Mouse (Mus musculus) liver, embryonic 12.5 days (tissue): ENCODE data around the gene Ano8. TPM values are rescaled to one million over a fixed set of nuclear protein-coding genes. Genes with fewer than 3 reads are reported as not detected.
"Not testable (repeated sequence)": the region's sequence is repeated elsewhere in the genome, so short reads cannot be mapped to it uniquely, and the experiment has no call there.

ENCODE experiments used
- ATAC-seq: fragments of 200-750 bp; cut with Nextera tagmentation; 2 replicates; pipeline ENCODE4 v1.8.0; 2017; ENCODE audit warnings: moderate number of reproducible peaks, mild to moderate bottlenecking, moderate library complexity
- H3K27ac ChIP-seq: fragments of 300-500 bp; sonication (generic); 2 replicates; pipeline ENCODE4 v1.5.1; 2016; ENCODE audit warnings: mild to moderate bottlenecking
- H3K27me3 ChIP-seq: fragments of 300-500 bp; sonication (generic); replicated peaks from 2 replicates; pipeline ENCODE4 v1.6.1; 2016; ENCODE audit warnings: mild to moderate bottlenecking, moderate library complexity
- H3K36me3 ChIP-seq: fragments of 300-500 bp; sonication (generic); 2 replicates; pipeline ENCODE4 v1.6.1; 2016; ENCODE audit warnings: mild to moderate bottlenecking, moderate library complexity
- H3K4me1 ChIP-seq: fragments of 300-500 bp; sonication (generic); 2 replicates; pipeline ENCODE4 v1.6.1; 2016
- H3K4me2 ChIP-seq: fragments of 300-500 bp; sonication (generic); 2 replicates; pipeline ENCODE4 v1.6.1; 2016; ENCODE audit warnings: mild to moderate bottlenecking, moderate library complexity
- H3K4me3 ChIP-seq: fragments of 300-500 bp; sonication (generic); 2 replicates; pipeline ENCODE4 v1.5.1; 2016; ENCODE audit warnings: mild to moderate bottlenecking, moderate library complexity
- H3K9ac ChIP-seq: fragments of 300-500 bp; sonication (generic); 2 replicates; pipeline ENCODE4 v1.6.1; 2016; ENCODE audit warnings: mild to moderate bottlenecking, moderate library complexity
- H3K9me3 ChIP-seq: fragments of 300-500 bp; sonication (generic); replicated peaks from 2 replicates; pipeline ENCODE4 v1.6.1; 2016; ENCODE audit warnings: mild to moderate bottlenecking, moderate library complexity
- WGBS: fragments of 180-500 bp; shearing (Covaris S2); methylation state at CpG from one replicate; pipeline ENCODE4 v1.1.7; 2016; ENCODE audit not compliant: insufficient replicate concordance; 5-methylcytosine and 5-hydroxymethylcytosine counted together
- polyA plus RNA-seq: library from polyadenylated mRNA; unstranded; fragments of >200 nt; fragmentation: Nextera tagmentation; extraction: Ambion mirVana; gene quantifications from 2 replicates; pipeline ENCODE4 v1.2.1, GENCODE M21; 2016

Gene Ano8
- polyA plus RNA-seq = 1.2 TPM in 2 replicates

- peaks cover 10% of the 10 kb centered on the region for H3K36me3 ChIP-seq
- peak; percentile 10; the same call in 1 of the 2 replicates for ATAC-seq
- peak within 1 kb of the TSS; percentile 66 for H3K4me3 ChIP-seq
- no peaks in the 10 kb centered on the region for H3K9me3 ChIP-seq
- peaks cover 27% of the 10 kb centered on the region for H3K27me3 ChIP-seq
- no peak within 1 kb of the TSS for H3K27ac ChIP-seq
- H3K9ac ChIP-seq = peak within 1 kb of the TSS; percentile 69
- peak within 1 kb of the TSS; percentile 91 for H3K4me2 ChIP-seq
- 6% methylated on average over 53 of the region's 58 CpGs for WGBS
- peaks cover 53% of the 10 kb centered on the region for H3K4me1 ChIP-seq
Measured at GRCm38 (mm10) chr8:71485142-71486135, at the start of gene Ano8. Gene Ano8 (minus strand): TSS chr8:71485963.

- 48% methylated on average over 3 of the region's 3 CpGs for WGBS
- no peak overlapping the region for H3K9ac ChIP-seq
- no peak overlapping the region for H3K4me2 ChIP-seq
- no peak overlapping the region for H3K4me3 ChIP-seq
- no peaks in the 10 kb centered on the region for H3K36me3 ChIP-seq
- no peaks in the 10 kb centered on the region for H3K27me3 ChIP-seq
- no peaks in the 10 kb centered on the region for H3K9me3 ChIP-seq
- peaks cover 35% of the 10 kb centered on the region for H3K4me1 ChIP-seq
- ATAC-seq = no peak
- no peak overlapping the region for H3K27ac ChIP-seq
Measured at GRCm38 (mm10) chr8:71534263-71534810, 48.6 kb upstream of the Ano8 start.

GRCm38 (mm10) chr8:71530735-71531467 lies 45.1 kb upstream of the Ano8 start:
- H3K27ac ChIP-seq, ATAC-seq, H3K9me3 ChIP-seq, H3K4me3 ChIP-seq, H3K9ac ChIP-seq, H3K36me3 ChIP-seq, H3K4me2 ChIP-seq: not testable (repeated sequence)
- whole genome bisulfite sequencing = 54% methylated on average over 6 of the region's 12 CpGs
- H3K4me1 ChIP-seq = peaks cover 34% of the 10 kb centered on the region
- H3K27me3 ChIP-seq = peaks cover 27% of the 10 kb centered on the region

- Histone ChIP-seq H3K36me3 (no peaks in the 10 kb centered on the region), H3K9ac (no peak overlapping the region), H3K27me3 (peaks cover 51% of the 10 kb centered on the region), H3K4me3 (no peak overlapping the region), H3K27ac (peak overlapping the region; percentile 73), H3K4me2 (0 out of 2 replicates have a peak overlapping the region, but pooled peaks have one; percentile 6), H3K9me3 (no peaks in the 10 kb centered on the region), H3K4me1 (peaks cover 36% of the 10 kb centered on the region)
- peak; percentile 65 for ATAC-seq
- 25% methylated on average over 11 of the region's 11 CpGs for WGBS
Measured at GRCm38 (mm10) chr8:71528362-71529073, 42.8 kb upstream of the Ano8 start.

GRCm38 (mm10) chr8:71527162-71527870 lies 41.6 kb upstream of the Ano8 start:
- Histone ChIP-seq H3K4me2 (no peak overlapping the region), H3K27ac (no peak overlapping the region), H3K9me3 (no peaks in the 10 kb centered on the region), H3K9ac (no peak overlapping the region), H3K27me3 (peaks cover 58% of the 10 kb centered on the region), H3K4me1 (peaks cover 36% of the 10 kb centered on the region), H3K4me3 (no peak overlapping the region), H3K36me3 (no peaks in the 10 kb centered on the region)
- 38% methylated on average over 3 of the region's 3 CpGs for WGBS
- no peak for ATAC-seq

- Histone ChIP-seq H3K4me2 (no peak overlapping the region), H3K9me3 (no peaks in the 10 kb centered on the region), H3K4me1 (peaks cover 42% of the 10 kb centered on the region), H3K36me3 (no peaks in the 10 kb centered on the region), H3K27ac (0 out of 2 replicates have a peak overlapping the region, but pooled peaks have one; percentile 7), H3K27me3 (peaks cover 59% of the 10 kb centered on the region), H3K9ac (no peak overlapping the region), H3K4me3 (no peak overlapping the region)
- 10% methylated on average over 6 of the region's 6 CpGs for WGBS
- ATAC-seq = no peak
Measured at GRCm38 (mm10) chr8:71526272-71526671, 40.5 kb upstream of the Ano8 start.

GRCm38 (mm10) chr8:71525226-71526050 lies 39.7 kb upstream of the Ano8 start, which contains the start of gene Ccdc194:
Gene Ccdc194 (minus strand): TSS chr8:71525711.
- H3K4me3 ChIP-seq = no peak within 1 kb of the TSS
- no peaks in the 10 kb centered on the region for H3K36me3 ChIP-seq
- peaks cover 38% of the 10 kb centered on the region for H3K4me1 ChIP-seq
- H3K27ac ChIP-seq = 0 out of 2 replicates have a peak within 1 kb of the TSS, but pooled peaks have one; percentile 7
- WGBS = 33% methylated on average over 46 of the region's 46 CpGs
- peaks cover 59% of the 10 kb centered on the region for H3K27me3 ChIP-seq
- no peak for ATAC-seq
- H3K9me3 ChIP-seq = no peaks in the 10 kb centered on the region
- no peak within 1 kb of the TSS; the same call in 1 of the 2 replicates for H3K9ac ChIP-seq
- peak within 1 kb of the TSS; percentile 30; the same call in 1 of the 2 replicates for H3K4me2 ChIP-seq

- peak; percentile 72 for ATAC-seq
- Histone ChIP-seq H3K36me3 (no peaks in the 10 kb centered on the region), H3K27ac (no peak overlapping the region), H3K27me3 (peaks cover 39% of the 10 kb centered on the region), H3K4me3 (no peak overlapping the region), H3K4me1 (peaks cover 29% of the 10 kb centered on the region), H3K9ac (no peak overlapping the region), H3K9me3 (no peaks in the 10 kb centered on the region), H3K4me2 (0 out of 2 replicates have a peak overlapping the region, but pooled peaks have one; percentile 9)
- 2% methylated on average over 17 of the region's 17 CpGs for WGBS
Measured at GRCm38 (mm10) chr8:71521634-71522033, 35.9 kb upstream of the Ano8 start.

GRCm38 (mm10) chr8:71519037-71519825 lies 33.5 kb upstream of the Ano8 start:
- H3K4me3 ChIP-seq, H3K4me2 ChIP-seq, H3K36me3 ChIP-seq, H3K27ac ChIP-seq, ATAC-seq, H3K9me3 ChIP-seq, H3K9ac ChIP-seq: not testable (repeated sequence)
- 23% methylated on average over 10 of the region's 10 CpGs for WGBS
- peaks cover 15% of the 10 kb centered on the region for H3K27me3 ChIP-seq
- H3K4me1 ChIP-seq = peaks cover 16% of the 10 kb centered on the region
